Mouse (Mus musculus) large intestine, adult 2 months (tissue): Measurements from ENCODE around the gene Gm10959. TPM values are rescaled to one million over a fixed set of nuclear protein-coding genes. Genes with fewer than 3 reads are reported as not detected.

ENCODE experiments used
- DNase-seq: peaks from one replicate; pipeline ENCODE4 v3.0.0-alpha.2; 2012; ENCODE audit warnings: low read depth, low spot score
- WGBS: fragments of 180-500 bp; shearing (Covaris S2); methylation state at CpG from one replicate; pipeline ENCODE4 v1.1.7; 2018; 5-methylcytosine and 5-hydroxymethylcytosine counted together
- polyA plus RNA-seq: library from polyadenylated mRNA; depleted of rRNA; stranded (reverse); fragments of >200 nt; gene quantifications from 2 replicates; pipeline ENCODE4 v1.2.3, GENCODE M21; 2012; rRNA removed

Gene Gm10959
- polyA plus RNA-seq, 1 experiment, result not detected

DNA sequence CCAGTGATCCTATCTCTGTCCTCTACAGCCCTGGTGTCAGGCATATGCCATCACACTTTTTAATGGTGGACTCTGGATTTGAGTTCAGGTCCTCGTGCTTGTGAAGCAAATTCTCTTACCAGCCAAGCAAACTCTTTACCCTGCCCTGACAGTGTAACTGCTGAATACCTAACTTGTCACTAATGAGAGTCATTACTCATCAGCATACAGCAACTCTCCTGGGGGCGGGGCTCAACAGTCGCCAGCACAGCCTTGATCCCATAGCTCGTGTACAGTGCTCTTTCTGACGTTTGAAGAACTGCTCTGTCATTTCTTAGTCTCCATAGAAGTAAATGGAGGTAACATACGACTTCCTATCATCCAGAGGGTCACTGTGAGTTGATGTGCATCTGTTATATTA lies 20.9 kb downstream of the Gm10959 start:
- no peak for DNase-seq
- WGBS, result 63% methylated on average over 6 of the region's 6 CpGs

DNA sequence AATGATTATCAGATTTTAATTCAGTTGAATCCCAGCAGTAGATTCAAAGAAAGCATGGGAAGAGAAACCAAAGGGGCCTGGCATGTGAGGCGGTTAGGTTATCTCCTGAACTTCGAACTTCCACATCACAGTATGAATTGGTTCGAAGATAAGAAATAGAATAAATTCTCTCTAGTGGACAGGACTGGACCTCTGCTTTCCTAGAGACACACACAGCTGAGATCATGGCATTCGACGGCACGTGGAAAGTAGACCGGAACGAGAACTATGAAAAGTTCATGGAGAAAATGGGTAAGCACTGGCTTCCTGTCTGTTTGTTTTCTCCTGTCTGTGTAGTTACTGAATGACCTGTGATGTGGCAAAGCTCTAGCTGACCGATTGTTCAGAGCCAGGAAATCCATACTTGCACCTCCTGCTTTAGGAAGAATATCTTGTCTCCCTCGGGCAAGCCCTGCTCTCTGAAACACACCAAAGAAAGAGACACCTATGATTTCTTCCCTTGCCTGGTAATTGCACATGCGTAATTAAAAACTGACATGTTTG lies 23.9 kb downstream of the Gm10959 start:
- no peak for DNase-seq
- WGBS, result 29% methylated on average over 11 of the region's 11 CpGs

- 36% methylated on average over 3 of the region's 3 CpGs for WGBS
- no peak for DNase-seq
These were observed 24.4 kb downstream of the Gm10959 start, which contains the start of gene Fabp2 for GRCm38 (mm10) chr3:122894772-122895171. Gene Fabp2 (plus strand): TSS chr3:122895072.

DNA sequence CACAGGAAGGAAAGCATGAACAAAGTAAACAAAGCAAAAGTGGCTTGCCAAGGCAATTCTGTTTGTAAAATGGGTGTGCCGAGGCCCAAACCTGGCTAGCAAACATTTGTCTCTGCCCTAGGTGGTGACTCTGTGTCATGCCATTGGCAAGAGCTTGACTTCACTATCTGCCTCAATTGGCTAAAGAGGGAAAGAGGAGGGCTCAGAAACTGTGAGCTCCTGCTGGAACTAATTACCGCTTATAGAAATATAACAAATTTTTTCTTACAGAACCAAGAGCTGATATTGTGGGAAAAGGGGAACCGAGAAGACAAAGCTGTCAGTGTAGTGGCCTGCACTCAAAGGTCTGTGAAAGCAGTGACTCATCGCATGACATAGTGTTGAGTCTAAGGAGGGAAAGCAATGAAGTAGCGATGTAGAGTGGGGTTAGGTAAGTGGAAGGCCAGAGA lies 30.8 kb downstream of the Gm10959 start:
- WGBS, result 18% methylated on average over 5 of the region's 5 CpGs
- no peak for DNase-seq

DNA sequence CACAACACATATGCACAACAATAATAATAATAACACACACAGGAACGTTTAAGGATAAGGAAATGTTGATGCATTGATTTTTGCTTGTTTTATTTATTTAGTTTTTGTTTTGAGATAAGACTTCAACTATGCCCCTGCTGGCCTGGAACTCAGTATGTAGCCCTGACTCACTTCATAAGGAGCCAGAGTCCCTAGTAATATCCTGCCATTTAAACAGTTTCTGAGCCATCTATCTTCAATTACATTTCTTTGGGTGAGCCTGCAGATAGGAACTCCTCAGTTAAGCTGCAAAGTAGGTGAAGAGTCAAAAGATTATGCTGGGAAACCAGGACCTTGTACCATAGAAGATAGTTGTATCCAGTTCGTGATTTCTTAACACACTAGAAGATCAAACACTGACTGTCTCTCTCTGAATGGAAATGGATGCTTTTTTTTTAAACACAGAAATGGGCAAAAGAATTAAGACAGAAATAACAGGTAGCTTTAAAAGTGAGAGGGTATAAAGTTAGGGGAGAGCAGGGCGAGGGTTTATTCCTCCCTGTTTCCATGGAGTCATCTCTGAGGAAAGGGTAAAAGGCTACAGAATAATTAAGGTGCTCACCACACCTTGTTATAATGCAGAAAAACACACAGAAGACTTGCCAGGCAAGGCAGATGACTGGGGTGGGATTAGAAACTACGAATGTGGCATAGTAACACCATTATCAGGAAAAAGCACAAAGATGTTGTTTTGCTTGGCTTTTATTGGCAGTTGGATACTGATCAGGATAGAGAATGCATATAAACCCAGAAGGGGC lies 31.5 kb downstream of the Gm10959 start:
- DNase-seq, result peak; percentile 72
- 33% methylated on average over 4 of the region's 4 CpGs for WGBS

- WGBS, result 37% methylated on average over 8 of the region's 8 CpGs
- peak; percentile 75 for DNase-seq
These were observed 40.4 kb downstream of the Gm10959 start for GRCm38 (mm10) chr3:122878705-122879315.

DNA sequence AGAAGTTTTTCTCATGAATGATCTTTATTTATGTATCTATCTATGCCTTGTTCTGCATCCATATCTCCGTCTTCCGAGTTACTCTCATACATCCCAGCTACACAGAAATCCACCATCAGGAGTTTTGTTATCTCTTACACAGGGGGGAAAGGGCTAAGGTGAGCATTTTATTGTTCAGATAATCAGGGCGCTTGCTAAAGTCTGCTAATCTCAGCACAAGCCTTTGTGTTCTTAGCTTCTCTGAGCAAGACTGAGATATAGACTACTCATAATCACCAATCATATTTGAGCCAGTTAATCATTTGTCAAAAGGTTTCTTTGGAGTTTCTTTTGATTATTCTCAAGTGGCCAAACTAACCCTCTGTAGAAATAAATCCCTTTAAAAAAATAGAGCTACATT lies 41.6 kb downstream of the Gm10959 start:
- no peak for DNase-seq
- WGBS, result 56% methylated on average over 3 of the region's 3 CpGs

- WGBS, result 60% methylated on average over 2 of the region's 2 CpGs
- DNase-seq, result no peak
These were observed 42.3 kb downstream of the Gm10959 start for GRCm38 (mm10) chr3:122876870-122877269.

GRCm38 (mm10) chr3:122871596-122871995 lies 47.6 kb downstream of the Gm10959 start:
- WGBS, result 46% methylated on average over 1 of the region's 1 CpGs
- no peak for DNase-seq

- 100% methylated on average over 1 of the region's 1 CpGs for WGBS
- no peak for DNase-seq
These were observed 50.9 kb downstream of the Gm10959 start for GRCm38 (mm10) chr3:122868270-122868669.

DNA sequence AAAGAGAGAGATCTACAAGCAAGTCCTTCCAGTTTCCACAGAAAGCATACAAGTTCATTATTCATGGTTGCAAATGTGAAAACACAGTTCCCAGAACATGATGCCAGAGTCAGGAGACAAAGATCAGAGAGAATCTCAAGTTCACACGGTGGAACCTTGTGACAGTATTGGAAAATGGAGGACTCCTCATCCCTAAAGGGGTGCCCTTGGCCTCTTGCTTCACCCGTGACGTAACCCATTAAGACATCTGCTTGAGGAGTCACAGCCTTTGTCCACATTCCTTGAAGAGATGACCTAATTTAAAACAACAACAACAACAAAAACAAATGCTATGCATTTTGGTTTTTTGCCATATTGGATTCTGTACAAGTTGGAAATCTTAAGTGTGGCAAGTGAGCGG lies 54.1 kb downstream of the Gm10959 start:
- WGBS, result 75% methylated on average over 4 of the region's 4 CpGs
- DNase-seq, result no peak

Other genes with a start within 250 kb of the Gm10959 start
- 10.7 and 19.4 TPM in 2 replicates for gene Pde5a, start 190.4 kb downstream of the Gm10959 start, polyA plus RNA-seq
- gene Fabp2, start 24.3 kb downstream of the Gm10959 start, polyA plus RNA-seq, result 493 and 1,413 TPM in 2 replicates
- gene 1810037I17Rik, start 4.8 kb upstream of the Gm10959 start, polyA plus RNA-seq, result 52.5 and 64.0 TPM in 2 replicates
- gene Usp53, start 65.2 kb upstream of the Gm10959 start, polyA plus RNA-seq, result 1.7 and 2.7 TPM in 2 replicates
- gene Myoz2, start 115.7 kb upstream of the Gm10959 start, polyA plus RNA-seq, result not detected in 2 replicates